Mouse (Mus musculus): ENCODE data around the gene Hcfc1. TPM values are rescaled to one million over a fixed set of nuclear protein-coding genes. Genes with fewer than 3 reads are reported as not detected.
A peak's percentile ranks its signal among the peaks of the same experiment; 100 is the strongest.

Gene Hcfc1
- polyA plus RNA-seq (2015; fragmentation: Nextera tagmentation; extraction: Ambion mirVana), result 38.1 and 44.2 TPM in 2 replicates

DNA sequence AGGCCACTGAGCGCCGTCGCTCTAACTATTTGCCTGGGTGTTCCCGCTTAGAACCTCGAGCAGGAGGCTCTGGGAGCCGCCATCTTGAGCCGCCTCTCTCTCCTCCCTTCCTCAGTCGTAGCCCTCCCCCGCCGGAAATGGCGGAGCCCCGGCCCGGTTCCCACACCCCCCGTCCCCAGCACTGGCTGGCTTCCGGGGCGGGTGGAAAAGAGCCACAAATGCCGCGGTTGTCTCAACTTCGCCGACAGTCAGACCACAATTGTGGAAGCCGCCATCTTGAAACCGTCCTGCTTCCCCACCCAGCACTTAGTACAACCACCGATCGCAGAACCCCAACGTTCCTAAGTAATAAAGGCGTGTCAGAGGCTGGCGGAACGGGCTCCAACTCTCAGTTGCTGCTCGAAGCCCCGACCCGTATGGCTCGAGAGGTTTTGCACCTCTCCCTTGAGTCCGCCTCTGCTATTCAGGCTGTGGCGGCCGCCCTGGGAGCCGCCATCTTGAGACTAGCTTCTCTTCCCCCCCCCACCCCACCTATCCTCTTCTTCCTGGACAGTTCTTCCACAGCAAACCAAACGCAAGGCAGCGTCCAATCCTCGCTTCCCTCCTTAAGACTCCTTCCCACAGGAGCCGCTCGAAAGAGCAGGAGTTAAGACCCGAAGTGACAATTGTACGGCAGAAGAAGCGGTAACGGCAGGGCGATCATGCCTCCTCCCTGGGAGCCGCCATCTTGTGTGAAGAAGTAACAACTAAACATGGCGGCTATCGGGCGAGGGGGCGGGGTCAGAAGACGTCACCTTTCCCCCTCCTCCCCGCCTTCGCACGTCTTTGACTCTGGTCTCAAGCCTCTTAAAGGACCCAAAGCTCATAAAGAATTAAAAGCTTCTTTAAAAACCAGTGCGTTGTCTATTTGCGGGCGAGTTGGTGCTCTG, at the start of gene Hcfc1:
Hcfc1 (minus strand) TSS at position 110 of the 929 bp plus-strand sequence.
- Histone ChIP-seq H3K4me1 (ENCODE audit: control insufficient read depth, insufficient read depth, low read depth, low read length) (peaks cover 22% of the 10 kb centered on the region), H3K36me3 (ENCODE audit: control insufficient read depth, insufficient read depth, low read length) (no peaks in the 10 kb centered on the region), H3K9me3 (ENCODE audit: control insufficient read depth, low read length) (no peaks in the 10 kb centered on the region; the same call in 1 of the 2 replicates), H3K9ac (ENCODE audit: low read depth, low read length) (peak within 1 kb of the TSS; percentile 70), H3K4me3 (ENCODE audit: low read length) (peak within 1 kb of the TSS; percentile 63), H3K27ac (ENCODE audit: low read depth, low read length) (peak within 1 kb of the TSS; percentile 98), H3K27me3 (replicated peaks; ENCODE audit: control insufficient read depth, insufficient read depth, low read length) (no peaks in the 10 kb centered on the region), H3K4me2 (ENCODE audit: low read length) (peak within 1 kb of the TSS; percentile 77)
- 21% methylated on average over 56 of the region's 58 CpGs for WGBS
- ATAC-seq, result peak; percentile 80

DNA sequence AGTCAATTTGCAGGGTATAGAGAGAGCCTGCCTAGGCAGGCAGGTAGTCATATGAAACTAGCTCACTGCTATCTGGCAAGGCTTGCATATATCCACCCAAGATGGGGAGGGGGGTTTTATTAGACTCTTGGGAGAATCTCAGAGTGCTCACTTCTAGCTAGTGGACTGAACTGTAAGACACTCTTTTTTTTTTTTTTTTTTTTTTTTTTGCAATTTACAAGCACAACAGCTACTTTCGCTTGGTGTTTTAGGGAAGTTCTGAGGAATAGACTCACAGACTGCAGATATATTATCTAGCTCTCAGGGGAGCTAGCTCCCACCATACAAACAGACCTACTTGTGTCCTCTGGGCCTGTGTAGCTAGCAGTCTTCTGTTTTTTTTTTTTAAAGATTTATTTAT, 48.4 kb upstream of the Hcfc1 start:
- Histone ChIP-seq H3K27me3 (replicated peaks; ENCODE audit: control insufficient read depth, insufficient read depth, low read length) (no peaks in the 10 kb centered on the region), H3K4me3 (ENCODE audit: low read length) (no peak overlapping the region), H3K9ac (ENCODE audit: low read depth, low read length) (no peak overlapping the region), H3K4me1 (ENCODE audit: control insufficient read depth, insufficient read depth, low read depth, low read length) (no peaks in the 10 kb centered on the region), H3K4me2 (ENCODE audit: low read length) (no peak overlapping the region), H3K9me3 (ENCODE audit: control insufficient read depth, low read length) (no peaks in the 10 kb centered on the region), H3K27ac (ENCODE audit: low read depth, low read length) (no peak overlapping the region), H3K36me3 (ENCODE audit: control insufficient read depth, insufficient read depth, low read length) (0 out of 2 replicates have a peak, but pooled peaks cover 1% of the 10 kb centered on the region)
- 100% methylated on average over 1 of the region's 1 CpGs for WGBS
- no peak for ATAC-seq

DNA sequence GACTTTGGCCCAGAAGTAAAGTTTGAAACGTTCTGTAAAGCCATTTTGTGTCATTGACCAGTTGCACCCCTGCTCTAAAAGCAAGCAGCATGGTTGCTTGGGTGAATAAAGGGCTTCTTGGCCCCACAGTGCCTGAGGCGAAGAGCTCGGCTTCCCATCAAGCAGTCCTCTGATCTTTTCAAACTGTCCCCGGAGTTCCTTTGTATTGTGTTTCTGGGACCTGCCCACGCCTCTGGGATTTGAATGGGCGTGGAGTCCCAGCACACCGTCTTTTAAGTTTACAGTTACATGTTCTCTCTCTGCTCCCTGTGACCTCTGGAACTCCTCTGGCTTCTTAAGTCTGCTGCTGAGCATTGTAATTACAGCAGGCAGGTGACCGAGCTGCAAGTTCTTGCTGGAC, 41.9 kb upstream of the Hcfc1 start:
- Histone ChIP-seq H3K9ac (ENCODE audit: low read depth, low read length) (no peak overlapping the region), H3K4me3 (ENCODE audit: low read length) (no peak overlapping the region), H3K4me1 (ENCODE audit: control insufficient read depth, insufficient read depth, low read depth, low read length) (no peaks in the 10 kb centered on the region), H3K27ac (ENCODE audit: low read depth, low read length) (no peak overlapping the region), H3K27me3 (replicated peaks; ENCODE audit: control insufficient read depth, insufficient read depth, low read length) (no peaks in the 10 kb centered on the region), H3K9me3 (ENCODE audit: control insufficient read depth, low read length) (no peaks in the 10 kb centered on the region), H3K4me2 (ENCODE audit: low read length) (no peak overlapping the region), H3K36me3 (ENCODE audit: control insufficient read depth, insufficient read depth, low read length) (no peaks in the 10 kb centered on the region)
- no peak for ATAC-seq
- 21% methylated on average over 8 of the region's 8 CpGs for WGBS

DNA sequence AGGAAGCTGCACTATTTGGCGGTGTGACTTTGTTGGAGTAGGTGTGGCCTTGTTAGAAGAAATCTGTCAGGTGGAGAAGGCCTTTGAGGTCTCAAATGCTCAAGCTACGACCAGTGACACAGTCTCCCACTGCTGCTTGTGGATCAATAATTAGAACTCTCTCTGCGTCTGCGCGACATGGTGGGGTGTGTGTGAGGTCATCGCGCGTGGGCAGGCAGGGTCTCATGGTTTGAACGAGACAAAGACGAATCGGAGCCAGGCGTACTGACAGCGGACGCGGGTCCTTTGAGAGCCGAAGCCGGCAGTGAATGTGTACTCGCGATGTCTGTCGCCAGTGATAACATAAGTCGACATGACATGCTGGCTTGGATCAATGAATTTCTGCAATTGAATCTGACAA, 40.2 kb upstream of the Hcfc1 start:
- no peaks in the 10 kb centered on the region for H3K4me1 ChIP-seq (ENCODE audit: control insufficient read depth, insufficient read depth, low read depth, low read length)
- whole genome bisulfite sequencing, result 78% methylated on average over 21 of the region's 21 CpGs
- no peak overlapping the region for H3K9ac ChIP-seq (ENCODE audit: low read depth, low read length)
- H3K27me3 ChIP-seq (replicated peaks; ENCODE audit: control insufficient read depth, insufficient read depth, low read length), result no peaks in the 10 kb centered on the region
- ATAC-seq, result peak; percentile 45; the same call in 1 of the 2 replicates
- H3K9me3 ChIP-seq (ENCODE audit: control insufficient read depth, low read length), result no peaks in the 10 kb centered on the region
- H3K36me3 ChIP-seq (ENCODE audit: control insufficient read depth, insufficient read depth, low read length), result no peaks in the 10 kb centered on the region
- no peak overlapping the region for H3K4me3 ChIP-seq (ENCODE audit: low read length)
- H3K4me2 ChIP-seq (ENCODE audit: low read length), result no peak overlapping the region
- H3K27ac ChIP-seq (ENCODE audit: low read depth, low read length), result no peak overlapping the region

DNA sequence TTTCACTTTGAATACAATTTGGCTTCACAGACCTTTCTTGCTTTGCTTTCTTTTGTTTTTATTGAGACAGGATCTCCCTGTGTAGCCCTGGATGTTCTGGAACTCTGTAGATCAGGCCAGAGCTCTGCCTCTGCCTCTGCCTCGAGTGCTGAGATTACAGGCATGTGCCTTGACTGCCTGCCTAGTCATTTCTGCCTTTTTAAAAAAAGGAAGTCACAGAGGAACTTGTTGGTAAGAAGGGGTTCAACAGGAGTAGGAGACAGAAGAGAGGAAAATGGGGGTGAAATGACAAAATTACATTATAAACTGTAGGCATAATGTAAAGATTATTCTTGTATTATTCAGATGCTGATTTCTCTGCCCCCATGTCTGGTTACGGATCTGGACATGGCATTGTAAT, 37.5 kb upstream of the Hcfc1 start:
- 61% methylated on average over 2 of the region's 2 CpGs for WGBS
- H3K36me3 ChIP-seq (ENCODE audit: control insufficient read depth, insufficient read depth, low read length), result no peaks in the 10 kb centered on the region
- H3K4me3 ChIP-seq (ENCODE audit: low read length), result no peak overlapping the region
- H3K4me2 ChIP-seq (ENCODE audit: low read length), result no peak overlapping the region
- H3K4me1 ChIP-seq (ENCODE audit: control insufficient read depth, insufficient read depth, low read depth, low read length), result 0 out of 2 replicates have a peak, but pooled peaks cover 3% of the 10 kb centered on the region
- H3K27me3 ChIP-seq (replicated peaks; ENCODE audit: control insufficient read depth, insufficient read depth, low read length), result no peaks in the 10 kb centered on the region
- no peak overlapping the region for H3K9ac ChIP-seq (ENCODE audit: low read depth, low read length)
- ATAC-seq, result no peak
- no peak overlapping the region for H3K27ac ChIP-seq (ENCODE audit: low read depth, low read length)
- H3K9me3 ChIP-seq (ENCODE audit: control insufficient read depth, low read length), result no peaks in the 10 kb centered on the region

DNA sequence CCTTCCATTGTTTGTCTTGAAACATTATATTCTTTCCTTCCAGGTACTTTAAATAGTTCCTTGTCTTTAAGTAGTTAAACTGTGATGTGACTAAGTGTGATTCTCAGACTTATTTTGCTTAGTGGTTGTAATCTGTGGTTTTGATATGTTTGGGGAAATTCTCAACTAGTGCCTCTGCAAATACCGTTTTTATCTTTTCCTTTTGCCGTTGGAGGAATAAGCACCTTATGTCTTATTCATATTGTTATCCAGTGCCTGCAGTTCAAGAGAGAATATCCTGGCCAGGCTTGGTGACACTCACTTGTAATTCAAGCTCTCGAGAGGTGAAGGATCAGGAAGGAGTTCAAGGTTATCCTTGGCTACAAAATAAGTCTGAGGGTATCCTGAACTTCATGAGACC, 34.9 kb upstream of the Hcfc1 start:
- no peak overlapping the region for H3K27ac ChIP-seq (ENCODE audit: low read depth, low read length)
- no peaks in the 10 kb centered on the region for H3K27me3 ChIP-seq (replicated peaks; ENCODE audit: control insufficient read depth, insufficient read depth, low read length)
- 0 out of 2 replicates have a peak, but pooled peaks cover 3% of the 10 kb centered on the region for H3K4me1 ChIP-seq (ENCODE audit: control insufficient read depth, insufficient read depth, low read depth, low read length)
- ATAC-seq, result no peak
- H3K9ac ChIP-seq (ENCODE audit: low read depth, low read length), result no peak overlapping the region
- H3K36me3 ChIP-seq (ENCODE audit: control insufficient read depth, insufficient read depth, low read length), result no peaks in the 10 kb centered on the region
- WGBS, result 91% methylated on average over 3 of the region's 3 CpGs
- no peak overlapping the region for H3K4me2 ChIP-seq (ENCODE audit: low read length)
- H3K4me3 ChIP-seq (ENCODE audit: low read length), result no peak overlapping the region
- H3K9me3 ChIP-seq (ENCODE audit: control insufficient read depth, low read length), result no peaks in the 10 kb centered on the region

DNA sequence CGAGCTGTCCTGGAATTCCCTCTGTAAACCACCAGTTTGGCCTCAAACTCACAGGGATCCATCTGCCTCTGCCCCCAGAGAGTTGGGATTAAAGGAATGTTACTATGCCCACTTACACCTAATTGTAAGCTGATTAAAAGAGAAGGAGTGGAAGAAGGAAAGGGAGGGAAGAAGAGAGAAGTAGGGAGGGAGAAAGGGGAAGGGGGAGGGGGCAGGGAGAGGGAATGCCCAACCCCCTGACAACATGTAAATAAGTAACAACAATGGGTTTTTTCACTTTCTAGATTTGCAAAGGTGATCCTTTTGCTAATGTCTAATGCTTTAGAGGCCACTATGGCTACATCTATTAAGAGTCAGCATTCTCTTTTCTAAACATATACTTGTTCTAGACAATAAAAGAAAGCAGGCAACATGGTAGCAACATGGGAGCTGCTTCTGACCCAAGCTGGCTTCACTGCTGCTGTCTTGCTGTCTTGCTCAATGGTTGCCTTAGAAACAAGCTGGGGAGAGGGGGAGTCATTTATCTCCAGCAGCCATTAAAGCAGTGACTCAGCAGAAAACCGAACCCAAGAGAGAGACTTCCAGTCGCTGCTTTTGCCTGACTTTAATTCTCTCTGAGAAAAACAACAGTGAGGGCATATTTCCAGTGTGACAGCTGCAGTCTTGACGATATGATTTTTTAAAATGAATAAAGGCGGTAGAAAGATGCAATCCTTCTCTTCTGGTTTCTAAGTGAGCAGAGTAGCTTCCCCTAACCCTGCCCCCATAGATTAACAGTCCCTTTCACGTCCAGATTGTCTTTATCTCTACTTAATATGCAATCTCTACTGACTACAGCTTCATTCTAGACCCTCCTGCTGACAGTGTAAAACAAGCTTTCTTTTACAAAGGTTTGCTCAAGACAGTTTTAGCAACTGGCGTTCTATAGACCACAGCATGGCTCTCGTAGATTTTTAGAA, 33.0 kb upstream of the Hcfc1 start:
- peak; percentile 94 for ATAC-seq
- Histone ChIP-seq H3K36me3 (ENCODE audit: control insufficient read depth, insufficient read depth, low read length) (no peaks in the 10 kb centered on the region), H3K4me2 (ENCODE audit: low read length) (peak overlapping the region; percentile 31), H3K9ac (ENCODE audit: low read depth, low read length) (no peak overlapping the region), H3K27ac (ENCODE audit: low read depth, low read length) (peak overlapping the region; percentile 37), H3K4me1 (ENCODE audit: control insufficient read depth, insufficient read depth, low read depth, low read length) (0 out of 2 replicates have a peak, but pooled peaks cover 3% of the 10 kb centered on the region), H3K9me3 (ENCODE audit: control insufficient read depth, low read length) (no peaks in the 10 kb centered on the region), H3K4me3 (ENCODE audit: low read length) (no peak overlapping the region), H3K27me3 (replicated peaks; ENCODE audit: control insufficient read depth, insufficient read depth, low read length) (no peaks in the 10 kb centered on the region)
- 15% methylated on average over 8 of the region's 8 CpGs for WGBS

DNA sequence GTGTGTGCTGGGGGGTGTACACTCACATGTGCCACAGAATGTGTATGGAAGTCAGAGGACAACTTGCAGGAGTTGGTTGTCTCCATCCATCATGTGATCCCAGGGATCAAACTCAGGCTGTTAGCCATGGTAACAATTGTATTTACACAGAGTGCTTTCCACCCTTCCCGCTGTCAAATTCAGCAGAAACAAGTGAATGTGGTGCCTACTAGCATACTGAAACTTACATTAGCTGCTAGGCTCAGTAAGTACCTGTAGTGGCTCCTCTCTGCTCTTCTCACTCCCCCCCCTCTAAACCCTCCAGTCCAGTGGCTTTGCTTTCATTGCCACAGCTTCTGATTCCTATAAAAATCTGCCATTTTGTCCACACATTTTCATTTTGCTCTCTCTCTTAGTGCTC, 11.6 kb upstream of the Hcfc1 start:
- no peak overlapping the region for H3K4me3 ChIP-seq (ENCODE audit: low read length)
- no peaks in the 10 kb centered on the region for H3K27me3 ChIP-seq (replicated peaks; ENCODE audit: control insufficient read depth, insufficient read depth, low read length)
- H3K9me3 ChIP-seq (ENCODE audit: control insufficient read depth, low read length), result no peaks in the 10 kb centered on the region
- no peak for ATAC-seq
- H3K4me2 ChIP-seq (ENCODE audit: low read length), result no peak overlapping the region
- H3K27ac ChIP-seq (ENCODE audit: low read depth, low read length), result no peak overlapping the region
- H3K9ac ChIP-seq (ENCODE audit: low read depth, low read length), result no peak overlapping the region
- H3K36me3 ChIP-seq (ENCODE audit: control insufficient read depth, insufficient read depth, low read length), result no peaks in the 10 kb centered on the region
- H3K4me1 ChIP-seq (ENCODE audit: control insufficient read depth, insufficient read depth, low read depth, low read length), result no peaks in the 10 kb centered on the region
- WGBS, result 60% methylated on average over 1 of the region's 1 CpGs

DNA sequence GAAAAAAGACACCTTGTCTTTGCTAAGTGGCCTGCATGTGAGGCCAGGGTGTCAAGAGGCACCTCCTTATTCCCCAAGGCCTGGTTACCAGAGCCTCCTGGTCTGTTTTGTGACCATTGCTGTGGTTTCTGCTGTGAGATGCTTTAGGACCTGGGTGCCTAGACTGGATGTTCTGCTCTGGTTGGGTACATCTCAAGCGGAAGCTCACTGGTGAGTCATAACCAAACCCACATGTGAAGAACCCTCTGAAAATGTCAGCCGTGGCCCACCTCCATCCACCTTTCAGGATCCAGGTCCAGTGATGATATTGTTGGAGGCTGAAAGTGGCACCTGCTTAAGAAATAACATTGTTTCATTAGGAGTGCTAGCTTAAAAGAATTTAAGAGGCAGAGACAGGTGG, 10.1 kb upstream of the Hcfc1 start:
- ATAC-seq, result no peak
- Histone ChIP-seq H3K4me2 (ENCODE audit: low read length) (no peak overlapping the region), H3K36me3 (ENCODE audit: control insufficient read depth, insufficient read depth, low read length) (no peaks in the 10 kb centered on the region), H3K9me3 (ENCODE audit: control insufficient read depth, low read length) (no peaks in the 10 kb centered on the region), H3K4me1 (ENCODE audit: control insufficient read depth, insufficient read depth, low read depth, low read length) (no peaks in the 10 kb centered on the region), H3K27ac (ENCODE audit: low read depth, low read length) (no peak overlapping the region), H3K4me3 (ENCODE audit: low read length) (no peak overlapping the region), H3K27me3 (replicated peaks; ENCODE audit: control insufficient read depth, insufficient read depth, low read length) (no peaks in the 10 kb centered on the region), H3K9ac (ENCODE audit: low read depth, low read length) (no peak overlapping the region)
- 100% methylated on average over 2 of the region's 2 CpGs for WGBS
